Mouse (Mus musculus): ENCODE measurements around the gene Pcnx2. TPM values are rescaled to one million over a fixed set of nuclear protein-coding genes. Genes with fewer than 3 reads are reported as not detected.
A peak's percentile ranks its signal among the peaks of the same experiment; 100 is the strongest.

The Pcnx2 gene
- total and polyA plus RNA-seq, 3 experiments = 0.34 to 0.86 (median 0.36) TPM

DNA sequence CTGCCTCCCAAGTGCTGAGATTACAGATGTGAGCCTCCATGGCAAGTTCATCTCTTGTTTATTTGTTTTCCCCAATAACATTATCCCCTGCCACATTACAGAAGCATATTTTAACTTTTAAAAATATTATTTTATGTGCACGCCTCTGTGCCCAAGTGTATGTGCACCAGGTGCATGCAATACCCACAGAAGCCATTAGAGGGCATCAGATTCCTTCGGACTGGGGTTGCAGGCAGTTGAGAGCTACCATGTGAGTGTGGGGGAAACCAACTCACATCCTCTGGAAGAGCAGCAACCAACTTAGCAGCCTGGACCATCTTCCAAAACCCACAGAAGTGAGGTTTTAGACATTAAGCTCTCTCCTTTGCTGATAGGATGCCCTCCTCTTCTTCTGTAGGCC lies 9.2 kb upstream of the Pcnx2 start:
- intact Hi-C loops (cut with DNase I) = no loop called here
- Histone ChIP-seq H3K27ac (no peak overlapping the region), H3K4me1 (ENCODE audit: control insufficient read depth, insufficient read depth, low read length) (no peaks in the 10 kb centered on the region), H3K27me3 (ENCODE audit: control insufficient read depth, insufficient read depth, low read length) (peaks cover 10% of the 10 kb centered on the region), H3K4me3 (no peak overlapping the region), H3K79me2 (replicated peaks; ENCODE audit: control insufficient read depth, insufficient read depth, low read length) (no peaks in the 10 kb centered on the region), H3K36me3 (ENCODE audit: control insufficient read depth, insufficient read depth, low read length) (no peaks in the 10 kb centered on the region), H3K9ac (ENCODE audit: low read depth, low read length) (no peak overlapping the region)
- TF ChIP-seq EP300 (IDR thresholded peaks at IDR 0.05; ENCODE audit: insufficient read depth, low read depth, low read length) (no peak), CTCF (IDR thresholded peaks at IDR 0.05) (0 out of 2 replicates have a peak, but pooled peaks have one; percentile 16)
- WGBS = 71% methylated on average over 2 of the region's 2 CpGs
- no peak for DNase-seq

DNA sequence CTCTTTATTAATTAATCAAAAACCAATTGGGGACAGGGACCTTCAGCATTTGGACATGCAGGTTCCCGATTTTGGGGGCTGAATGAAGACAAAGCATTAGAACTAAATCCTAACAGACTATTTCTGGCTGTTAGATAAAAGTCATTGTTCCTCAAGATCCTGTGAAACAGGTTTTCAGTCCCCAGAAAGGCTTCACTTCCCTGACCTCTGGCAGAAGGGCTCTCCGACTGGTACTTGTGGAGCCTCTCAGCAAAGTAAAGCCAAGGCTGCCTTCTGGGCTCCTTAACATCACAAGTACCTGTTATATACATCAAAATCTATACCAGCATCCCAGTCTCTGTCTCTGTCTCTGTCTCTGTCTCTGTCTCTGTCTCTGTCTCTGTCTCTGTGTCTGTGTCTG lies 7.2 kb upstream of the Pcnx2 start:
- no peak for DNase-seq
- no peak overlapping the region for H3K4me3 ChIP-seq
- no peak overlapping the region for H3K9ac ChIP-seq (ENCODE audit: low read depth, low read length)
- TF ChIP-seq CTCF (IDR thresholded peaks at IDR 0.05) (no peak), POLR2A (IDR thresholded peaks at IDR 0.05; ENCODE audit: insufficient read depth, low read depth, low read length) (no peak), EP300 (IDR thresholded peaks at IDR 0.05; ENCODE audit: insufficient read depth, low read depth, low read length) (no peak)
- H3K36me3 ChIP-seq (ENCODE audit: control insufficient read depth, insufficient read depth, low read length) = no peaks in the 10 kb centered on the region
- peaks cover under 1% of the 10 kb centered on the region; the same call in 1 of the 2 replicates for H3K27me3 ChIP-seq (ENCODE audit: control insufficient read depth, insufficient read depth, low read length)
- intact Hi-C loops (cut with DNase I) = no loop called here
- H3K27ac ChIP-seq = no peak overlapping the region
- H3K79me2 ChIP-seq (replicated peaks; ENCODE audit: control insufficient read depth, insufficient read depth, low read length) = no peaks in the 10 kb centered on the region
- WGBS = 62% methylated on average over 2 of the region's 2 CpGs
- H3K4me1 ChIP-seq (ENCODE audit: control insufficient read depth, insufficient read depth, low read length) = no peaks in the 10 kb centered on the region

DNA sequence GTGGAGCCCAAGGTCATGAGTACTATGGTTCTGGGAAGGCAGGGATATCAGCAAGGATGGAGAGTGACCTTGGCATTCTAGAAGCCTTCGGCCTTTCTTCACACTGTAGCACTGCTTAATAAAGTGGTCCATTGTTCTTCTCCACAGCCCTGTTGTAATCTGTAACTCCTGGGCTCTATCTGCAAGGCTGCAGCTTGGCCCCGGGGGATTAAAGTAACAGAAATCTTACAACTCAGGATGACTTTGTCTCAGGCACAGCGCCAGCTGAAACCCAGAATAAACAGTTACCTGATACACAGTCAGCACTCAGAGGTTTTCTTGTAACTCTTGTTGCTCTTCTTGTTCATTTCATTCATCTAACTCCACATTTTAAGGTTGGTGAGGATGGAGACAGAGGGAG lies 4.4 kb upstream of the Pcnx2 start:
- WGBS = 23% methylated on average over 3 of the region's 3 CpGs
- H3K9ac ChIP-seq (ENCODE audit: low read depth, low read length) = no peak overlapping the region
- H3K27me3 ChIP-seq (ENCODE audit: control insufficient read depth, insufficient read depth, low read length) = peaks cover 8% of the 10 kb centered on the region
- intact Hi-C loops (cut with DNase I) = no loop called here
- no peaks in the 10 kb centered on the region for H3K79me2 ChIP-seq (replicated peaks; ENCODE audit: control insufficient read depth, insufficient read depth, low read length)
- TF ChIP-seq CTCF (IDR thresholded peaks at IDR 0.05) (no peak), EP300 (IDR thresholded peaks at IDR 0.05; ENCODE audit: insufficient read depth, low read depth, low read length) (no peak)
- H3K27ac ChIP-seq = no peak overlapping the region
- no peak overlapping the region for H3K4me3 ChIP-seq
- no peaks in the 10 kb centered on the region for H3K4me1 ChIP-seq (ENCODE audit: control insufficient read depth, insufficient read depth, low read length)
- no peaks in the 10 kb centered on the region for H3K36me3 ChIP-seq (ENCODE audit: control insufficient read depth, insufficient read depth, low read length)
- DNase-seq = no peak

DNA sequence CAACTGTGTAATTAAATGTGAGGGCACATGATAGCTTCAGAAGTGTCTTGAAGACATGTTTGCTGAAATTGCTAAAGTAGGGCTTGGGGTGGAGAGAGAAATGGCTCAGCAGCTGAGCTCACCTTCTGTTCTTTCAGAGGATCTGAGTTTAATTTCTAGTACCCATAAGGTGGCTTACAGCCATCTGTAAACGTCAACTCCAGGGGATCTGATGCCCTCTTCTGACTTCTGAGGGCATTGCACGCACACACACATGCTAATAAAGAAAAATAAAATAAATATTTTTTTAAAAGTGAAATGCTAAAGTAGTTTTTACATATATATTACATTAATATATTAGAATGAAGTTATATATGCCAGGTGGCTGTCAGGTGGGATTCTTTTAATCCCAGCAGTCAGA lies 3.0 kb upstream of the Pcnx2 start:
- no peak for DNase-seq
- no peaks in the 10 kb centered on the region for H3K79me2 ChIP-seq (replicated peaks; ENCODE audit: control insufficient read depth, insufficient read depth, low read length)
- H3K4me3 ChIP-seq = no peak overlapping the region
- intact Hi-C loops (cut with DNase I) = no loop called here
- no peaks in the 10 kb centered on the region for H3K36me3 ChIP-seq (ENCODE audit: control insufficient read depth, insufficient read depth, low read length)
- no peak overlapping the region for H3K9ac ChIP-seq (ENCODE audit: low read depth, low read length)
- peaks cover 8% of the 10 kb centered on the region for H3K27me3 ChIP-seq (ENCODE audit: control insufficient read depth, insufficient read depth, low read length)
- H3K4me1 ChIP-seq (ENCODE audit: control insufficient read depth, insufficient read depth, low read length) = no peaks in the 10 kb centered on the region
- WGBS = 43% methylated on average over 2 of the region's 2 CpGs
- TF ChIP-seq POLR2A (IDR thresholded peaks at IDR 0.05; ENCODE audit: insufficient read depth, low read depth, low read length) (no peak), CTCF (IDR thresholded peaks at IDR 0.05) (peak; percentile 50), EP300 (IDR thresholded peaks at IDR 0.05; ENCODE audit: insufficient read depth, low read depth, low read length) (no peak)
- H3K27ac ChIP-seq = no peak overlapping the region

DNA sequence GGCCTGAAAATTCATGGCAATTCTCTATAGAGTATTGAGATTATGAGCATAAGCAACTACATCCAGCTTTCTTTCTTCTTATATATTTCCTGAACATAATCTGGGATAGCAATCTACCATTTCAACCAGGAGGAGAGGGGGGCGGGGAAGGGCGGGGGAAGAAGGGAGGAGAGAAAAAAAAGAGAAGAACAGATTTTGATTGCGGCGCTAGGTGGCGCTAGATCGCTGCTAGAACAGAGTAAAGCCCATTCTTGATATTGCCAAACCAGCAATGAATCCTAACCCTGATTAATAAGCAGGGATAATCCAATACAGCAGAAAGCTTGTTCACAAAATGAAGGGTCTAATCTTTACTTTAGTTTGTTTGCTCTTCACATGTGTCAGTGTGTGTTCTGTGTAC lies 782 bp upstream of the Pcnx2 start:
- intact Hi-C loops (cut with DNase I) = no loop called here
- no peak overlapping the region for H3K27ac ChIP-seq

DNA sequence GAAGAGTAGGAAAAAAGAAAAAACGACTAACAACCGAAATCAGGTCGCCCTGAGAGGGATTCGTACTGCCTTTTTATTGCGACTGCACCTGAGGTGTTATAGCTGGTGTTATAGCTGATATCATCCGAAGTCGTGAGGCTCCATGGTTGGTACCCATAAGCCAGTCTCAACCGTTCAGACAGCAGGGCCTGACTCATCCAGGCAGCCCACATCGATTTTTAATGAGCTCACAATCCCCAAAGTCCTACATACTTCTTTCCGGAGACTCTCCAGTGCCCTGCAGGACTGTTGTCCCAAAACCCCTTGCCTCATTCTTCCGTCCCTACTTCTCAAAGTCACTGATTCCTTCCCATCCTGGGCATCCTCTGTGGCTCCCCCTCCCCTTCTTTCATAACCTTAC lies 729 bp downstream of the Pcnx2 start:
- no peak for DNase-seq
- TF ChIP-seq CTCF (IDR thresholded peaks at IDR 0.05) (no peak), EP300 (IDR thresholded peaks at IDR 0.05; ENCODE audit: insufficient read depth, low read depth, low read length) (no peak), POLR2A (IDR thresholded peaks at IDR 0.05; ENCODE audit: insufficient read depth, low read depth, low read length) (no peak)
- WGBS = 68% methylated on average over 11 of the region's 11 CpGs
- Histone ChIP-seq H3K27me3 (ENCODE audit: control insufficient read depth, insufficient read depth, low read length) (peaks cover 8% of the 10 kb centered on the region), H3K4me3 (no peak overlapping the region), H3K9ac (ENCODE audit: low read depth, low read length) (no peak overlapping the region), H3K27ac (no peak overlapping the region), H3K79me2 (replicated peaks; ENCODE audit: control insufficient read depth, insufficient read depth, low read length) (no peaks in the 10 kb centered on the region), H3K36me3 (ENCODE audit: control insufficient read depth, insufficient read depth, low read length) (no peaks in the 10 kb centered on the region), H3K4me1 (ENCODE audit: control insufficient read depth, insufficient read depth, low read length) (no peaks in the 10 kb centered on the region)
- intact Hi-C loops (cut with DNase I) = no loop called here

More for the DNA sequence above, 782 bp upstream of the Pcnx2 start:
- WGBS = 0% methylated on average over 6 of the region's 6 CpGs
- Histone ChIP-seq H3K27me3 (ENCODE audit: control insufficient read depth, insufficient read depth, low read length) (peaks cover 8% of the 10 kb centered on the region), H3K36me3 (ENCODE audit: control insufficient read depth, insufficient read depth, low read length) (no peaks in the 10 kb centered on the region), H3K4me1 (ENCODE audit: control insufficient read depth, insufficient read depth, low read length) (no peaks in the 10 kb centered on the region), H3K4me3 (no peak overlapping the region), H3K79me2 (replicated peaks; ENCODE audit: control insufficient read depth, insufficient read depth, low read length) (no peaks in the 10 kb centered on the region), H3K9ac (ENCODE audit: low read depth, low read length) (no peak overlapping the region)
- TF ChIP-seq EP300 (IDR thresholded peaks at IDR 0.05; ENCODE audit: insufficient read depth, low read depth, low read length) (no peak), CTCF (IDR thresholded peaks at IDR 0.05) (peak; percentile 80), POLR2A (IDR thresholded peaks at IDR 0.05; ENCODE audit: insufficient read depth, low read depth, low read length) (no peak)
- DNase-seq = no peak

Measured in heart, adult 2 months (tissue).